Mouse (Mus musculus): ENCODE results near the gene Csl. TPM values are rescaled to one million over a fixed set of nuclear protein-coding genes. Genes with fewer than 3 reads are reported as not detected.

The Csl gene
- under 1 TPM; 0.01 to 0.06 TPM for polyA plus RNA-seq (2012; fragmentation: generic; extraction: Trizol)

GRCm38 (mm10) chr10:99759558-99759957, at the start of gene Csl:
Csl (minus strand) TSS chr10:99759658.

All from C3H10T1/2 (cell line).